Mouse (Mus musculus) left cerebral cortex, postnatal 4 days (tissue): ENCODE measurements around the gene Agbl5. TPM values are rescaled to one million over a fixed set of nuclear protein-coding genes. Genes with fewer than 3 reads are reported as not detected.

Experiments used
- DNase-seq: peaks from one replicate; pipeline ENCODE4 v3.0.0-alpha.2; 2022
- intact Hi-C: fragments of 180-260 bp; cut with DNase I; formaldehyde crosslinking; loops from one replicate; pipeline ENCODE4 v1.15.1; 2025
- total RNA-seq, 2 experiments: library from RNA; stranded (reverse); gene quantifications; 2 replicates each; pipeline ENCODE4 v1.2.3; 2021

Agbl5 gene
- total RNA-seq, 2 experiments from 2014 or later = 48.4 to 52.2 TPM

DNA sequence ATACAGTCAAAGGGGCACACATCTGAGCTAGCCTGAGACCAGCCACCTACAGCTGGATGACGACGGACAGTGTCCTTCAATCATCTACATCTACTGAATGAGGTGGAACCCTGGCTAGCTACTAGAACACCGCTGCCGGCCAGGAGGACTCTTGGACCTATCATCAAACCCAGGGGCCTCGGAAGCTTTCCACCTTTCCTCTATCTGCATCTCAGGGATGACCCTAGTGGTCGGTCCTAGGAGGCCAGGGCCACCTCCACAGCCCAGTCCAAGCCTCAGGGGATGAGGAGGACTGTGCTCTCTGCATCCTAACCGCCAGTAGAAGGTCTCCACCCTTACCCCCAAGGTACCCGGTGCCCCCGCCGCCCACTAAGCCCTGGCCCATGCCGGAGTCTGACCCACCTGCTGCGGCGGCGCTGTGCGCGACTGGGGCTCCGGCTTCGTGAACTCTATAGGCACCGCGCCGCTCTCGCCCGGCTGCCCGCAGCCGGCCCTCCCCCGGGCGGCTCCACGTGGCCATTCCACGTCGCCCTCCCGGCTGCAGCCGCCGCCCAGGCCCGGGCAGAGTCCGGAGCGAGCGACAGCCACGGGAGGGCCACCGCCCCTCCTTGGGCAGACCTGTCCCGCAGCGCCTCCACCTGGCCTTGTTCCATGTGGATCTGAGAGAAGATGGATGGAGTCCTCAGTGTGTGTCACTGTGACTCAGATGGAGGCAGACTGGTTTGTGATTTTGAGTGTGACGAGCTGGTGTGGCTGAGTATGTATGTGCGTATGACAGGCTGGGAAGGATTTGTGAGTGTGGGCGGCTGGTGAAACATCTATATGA lies 56.7 kb downstream of the Agbl5 start, which contains the start of gene Cgref1:
TSS of gene Cgref1 (minus strand) at position 636 of the 826 bp plus-strand sequence.
- intact Hi-C loops = no loop called here
- DNase-seq = peak; percentile 72

- DNase-seq = no peak
- intact Hi-C loops = no loop called here
These were observed 60.1 kb downstream of the Agbl5 start for GRCm38 (mm10) chr5:30948620-30949019.

DNA sequence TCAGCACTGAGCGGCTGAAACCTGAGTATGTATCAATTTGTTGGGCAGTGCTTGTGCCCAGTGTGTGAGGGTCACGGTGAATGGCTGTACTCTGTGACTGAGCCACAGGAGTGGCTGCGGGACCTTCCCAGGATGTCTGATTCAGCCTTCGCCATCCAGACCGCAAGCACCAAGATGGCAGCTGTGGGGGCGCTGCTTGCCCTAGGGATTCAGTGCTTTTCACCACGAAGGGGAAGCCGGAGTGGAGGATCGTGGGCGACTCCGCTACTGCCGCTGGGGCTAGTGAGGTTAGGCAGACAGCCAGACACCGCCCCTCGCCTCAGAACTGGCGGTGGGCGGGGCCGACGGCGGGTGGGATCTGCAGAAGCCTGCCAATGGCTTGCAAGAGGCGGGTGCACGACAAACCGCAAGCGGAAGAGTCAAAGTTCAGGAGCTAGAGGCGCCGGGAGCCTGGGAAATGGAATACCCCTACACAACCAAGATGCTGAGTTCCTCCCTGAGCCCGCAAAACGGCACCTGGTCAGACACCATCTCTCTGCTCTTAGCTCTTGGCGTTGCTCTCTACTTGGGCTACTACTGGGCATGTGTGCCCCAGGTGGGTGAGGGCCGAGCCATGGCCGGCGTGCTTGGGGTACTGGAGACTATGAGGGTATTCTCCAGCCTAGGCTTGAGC lies 61.3 kb downstream of the Agbl5 start:
- intact Hi-C loops = no loop called here
- DNase-seq = peak; percentile 95

GRCm38 (mm10) chr5:30950451-30950850 lies 62.0 kb downstream of the Agbl5 start:
- DNase-seq = peak; percentile 34
- intact Hi-C loops = no loop called here

DNA sequence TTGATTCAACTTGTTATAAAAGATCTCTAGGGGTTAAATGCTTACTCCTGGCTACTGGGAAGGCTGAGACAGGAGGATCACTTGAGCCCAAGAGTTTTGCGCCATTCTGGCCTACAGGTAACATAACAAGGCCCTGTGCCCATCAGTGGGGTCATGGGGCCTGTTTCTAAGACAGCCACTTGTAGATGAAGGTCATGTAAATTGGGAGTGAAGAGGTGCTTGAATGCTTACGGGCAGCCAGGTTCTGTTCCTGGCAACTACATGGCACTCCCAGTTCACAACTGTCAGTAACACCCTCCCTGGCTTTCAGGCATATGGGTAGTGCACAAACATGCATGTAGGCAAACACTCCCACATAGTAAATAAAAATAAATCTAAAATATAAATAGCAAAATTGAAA lies 62.4 kb downstream of the Agbl5 start:
- intact Hi-C loops = no loop called here
- DNase-seq = no peak

DNA sequence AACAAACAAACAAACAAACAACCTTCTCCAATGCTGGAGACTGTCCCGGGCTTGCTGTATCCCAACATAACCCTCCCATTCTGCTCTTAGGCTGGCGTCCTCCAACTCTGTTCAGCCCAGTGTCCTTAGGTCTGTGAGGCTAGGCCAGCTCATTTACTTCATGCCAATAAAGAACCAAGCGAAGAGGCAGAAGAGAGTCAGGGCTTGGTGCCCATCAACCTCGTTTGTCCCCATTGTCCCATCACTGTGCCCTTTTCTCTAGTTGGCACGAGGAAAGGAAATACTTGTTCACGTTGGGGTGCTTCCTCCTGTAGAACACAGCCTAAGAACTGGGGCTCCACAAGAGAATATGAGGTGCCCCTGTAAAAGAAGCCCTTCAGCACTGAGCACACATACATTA lies 63.2 kb downstream of the Agbl5 start:
- intact Hi-C loops = no loop called here
- no peak for DNase-seq

DNA sequence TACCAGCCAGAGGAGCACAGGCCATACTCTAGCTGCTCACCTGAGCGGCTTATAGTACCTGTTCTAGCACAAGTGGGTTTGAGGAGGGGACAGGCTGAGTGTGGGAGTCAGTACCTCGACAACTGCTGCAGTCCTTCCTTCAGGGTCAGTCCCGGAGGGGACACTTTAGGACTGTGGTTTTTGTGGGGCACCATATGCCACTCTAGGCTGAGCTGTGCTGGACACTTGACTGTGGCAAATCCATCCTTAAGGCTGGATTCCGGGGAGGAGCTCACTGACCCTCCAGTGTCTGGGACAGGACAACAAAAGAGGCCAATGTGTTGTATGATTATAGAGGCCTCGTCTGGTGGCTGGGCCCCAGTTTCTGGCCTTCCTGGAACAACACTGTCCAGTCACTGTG lies 64.1 kb downstream of the Agbl5 start:
- no peak for DNase-seq
- intact Hi-C loops = no loop called here

- no peak for DNase-seq
- intact Hi-C loops = no loop called here
These were observed 65.6 kb downstream of the Agbl5 start for GRCm38 (mm10) chr5:30954065-30954464.

GRCm38 (mm10) chr5:30954556-30954955 lies 66.1 kb downstream of the Agbl5 start:
- intact Hi-C loops = no loop called here
- no peak for DNase-seq

DNA sequence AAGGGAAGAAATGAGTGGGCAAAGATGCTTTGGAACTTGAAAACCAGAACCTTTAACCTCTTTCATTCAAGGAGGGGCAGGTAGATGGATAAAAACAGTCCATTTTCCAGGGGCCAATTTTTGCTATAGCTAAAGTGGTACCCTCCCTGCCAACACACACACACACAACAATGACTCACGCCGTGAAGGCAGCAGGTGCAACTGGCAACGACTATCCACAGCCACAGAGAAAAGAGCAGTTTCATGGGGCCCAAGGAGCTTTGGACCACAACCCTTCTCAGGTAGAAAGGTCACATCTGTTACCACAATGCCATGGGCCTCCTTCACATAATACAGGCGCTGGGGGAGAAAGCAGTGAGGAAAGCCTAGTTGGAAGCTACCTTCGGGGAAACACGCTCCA lies 67.3 kb downstream of the Agbl5 start:
- intact Hi-C loops = no loop called here

More for the DNA sequence above, 67.3 kb downstream of the Agbl5 start:
- DNase-seq = no peak

Other genes starting within 250 kb of the Agbl5 start
- 10 to 100 TPM; 23.3 to 27.9 TPM for gene Slc35f6, start 240.8 kb upstream of the Agbl5 start, total RNA-seq
- gene Cenpa, start 221.9 kb upstream of the Agbl5 start, total RNA-seq = 10 to 100 TPM; 13.8 to 14.0 TPM
- gene Dpysl5, start 177.1 kb upstream of the Agbl5 start, total RNA-seq = 100 to 1,000 TPM; 797 to 798 TPM
- gene Mapre3, start 74.1 kb upstream of the Agbl5 start, total RNA-seq = 100 to 1,000 TPM; 143 to 144 TPM
- 10 to 100 TPM; 60.3 to 65.5 TPM for gene Tmem214, start 20.7 kb upstream of the Agbl5 start, total RNA-seq
- gene Ost4, start 19.1 kb downstream of the Agbl5 start, total RNA-seq = 100 to 1,000 TPM in 1 of 2 experiments, 10 to 100 TPM in 1; 95.0 to 112 TPM
- 1 to 10 TPM; 7.0 to 7.9 TPM for gene Emilin1, start 24.7 kb downstream of the Agbl5 start, total RNA-seq
- 1 to 10 TPM; 4.7 to 4.8 TPM for gene Khk, start 32.7 kb downstream of the Agbl5 start, total RNA-seq
- gene Cgref1, start 56.9 kb downstream of the Agbl5 start, total RNA-seq = 10 to 100 TPM; 53.9 TPM
- gene Preb, start 71.7 kb downstream of the Agbl5 start, total RNA-seq = 100 to 1,000 TPM; 114 to 116 TPM
- gene Tcf23, start 80.0 kb downstream of the Agbl5 start, total RNA-seq = under 1 TPM in 1 of 2 experiments, not detected in 1; 0.08 TPM
- 10 to 100 TPM; 59.2 to 66.2 TPM for gene Atraid, start 159.6 kb downstream of the Agbl5 start, total RNA-seq
- gene Slc5a6, start 160.2 kb downstream of the Agbl5 start, total RNA-seq = 10 to 100 TPM; 17.6 to 23.5 TPM
- 10 to 100 TPM; 34.1 to 37.6 TPM for gene Cad, start 166.1 kb downstream of the Agbl5 start, total RNA-seq
- not detected for gene Dnajc5g, start 217.6 kb downstream of the Agbl5 start, total RNA-seq
- 10 to 100 TPM; 11.9 to 14.1 TPM for gene Slc30a3, start 219.5 kb downstream of the Agbl5 start, total RNA-seq
- not detected for gene Trim54, start 228.0 kb downstream of the Agbl5 start, total RNA-seq